Mouse (Mus musculus) layer of hippocampus, postnatal 14 days (tissue): ENCODE measurements around the gene Mtrex. TPM values are rescaled to one million over a fixed set of nuclear protein-coding genes. Genes with fewer than 3 reads are reported as not detected.

ENCODE experiments used
- DNase-seq, 2 experiments: peaks; one replicate each; pipeline ENCODE4 v3.0.0; 2021 to 2022; ENCODE audit warnings: low spot score in 2 of 2, mixed read lengths in 1 of 2
- long read RNA-seq, 2 experiments: library from polyadenylated mRNA; stranded (forward); transcript quantifications; one replicate each; pipeline ENCODE4 v2.0.0; 2021
- total RNA-seq, 2 experiments: library from RNA; stranded (reverse); gene quantifications; 2 replicates each; pipeline ENCODE4 v1.2.3; 2021

The Mtrex gene
- 10 to 100 TPM; 40.2 to 42.4 TPM for total RNA-seq
- long read RNA-seq, experiment 1, transcript Mtrex-201 (27 exons, 3,689 nt), result major isoform, 37 of 43 reads
- long read RNA-seq, experiment 1, partial matches to known transcripts, result 3 of 43 reads
- long read RNA-seq, experiment 1, other reads (novel, unspliced or antisense), result 3 of 43 reads
- long read RNA-seq, experiment 2, transcript Mtrex-201 (27 exons, 3,689 nt), result major isoform, 27 of 33 reads
- long read RNA-seq, experiment 2, partial matches to known transcripts, result 2 of 33 reads
- long read RNA-seq, experiment 2, other reads (novel, unspliced or antisense), result 4 of 33 reads

GRCm38 (mm10) chr13:112927287-112928001 lies at the start of gene Mtrex, which contains the start of gene Dhx29:
Gene Mtrex, minus strand, starts transcription at chr13:112927398.
Gene Dhx29, plus strand, starts transcription at chr13:112927454.
- peak; percentile 99 to 100 for DNase-seq

GRCm38 (mm10) chr13:112976720-112977119 lies 49.5 kb upstream of the Mtrex start:
- DNase-seq, result no peak

GRCm38 (mm10) chr13:112967267-112967666 lies 40.1 kb upstream of the Mtrex start:
- no peak for DNase-seq

- DNase-seq, result no peak
Measured at GRCm38 (mm10) chr13:112964421-112964820, 37.2 kb upstream of the Mtrex start.

- DNase-seq, result no peak
Measured at GRCm38 (mm10) chr13:112963081-112963480, 35.9 kb upstream of the Mtrex start.

- DNase-seq, result peak in 1 of 2 experiments; percentile 65
Measured at GRCm38 (mm10) chr13:112954067-112954466, 26.9 kb upstream of the Mtrex start.

GRCm38 (mm10) chr13:112945900-112946299 lies 18.7 kb upstream of the Mtrex start:
- DNase-seq, result no peak

GRCm38 (mm10) chr13:112945312-112945711 lies 18.1 kb upstream of the Mtrex start:
- peak; percentile 9 to 15 for DNase-seq

- DNase-seq, result peak; percentile 36 to 55
Measured at GRCm38 (mm10) chr13:112941879-112942330, 14.7 kb upstream of the Mtrex start.

GRCm38 (mm10) chr13:112938130-112938529 lies 10.9 kb upstream of the Mtrex start:
- peak in 1 of 2 experiments; percentile 18 for DNase-seq

GRCm38 (mm10) chr13:112928038-112928668 lies 955 bp upstream of the Mtrex start:
- DNase-seq, result peak in 1 of 2 experiments; percentile 26

- DNase-seq, result no peak
Measured at GRCm38 (mm10) chr13:112926796-112927195, 402 bp downstream of the Mtrex start.

- no peak for DNase-seq
Measured at GRCm38 (mm10) chr13:112925976-112926375, 1.2 kb downstream of the Mtrex start.

- no peak for DNase-seq
Measured at GRCm38 (mm10) chr13:112925266-112925665, 1.9 kb downstream of the Mtrex start.

GRCm38 (mm10) chr13:112920906-112921305 lies 6.3 kb downstream of the Mtrex start:
- DNase-seq, result no peak

GRCm38 (mm10) chr13:112919141-112919865 lies 7.9 kb downstream of the Mtrex start:
- DNase-seq, result no peak

GRCm38 (mm10) chr13:112910434-112910833 lies 16.8 kb downstream of the Mtrex start:
- DNase-seq, result no peak

- DNase-seq, result peak in 1 of 2 experiments; percentile 44
Measured at GRCm38 (mm10) chr13:112909663-112910062, 17.5 kb downstream of the Mtrex start.

- no peak for DNase-seq
Measured at GRCm38 (mm10) chr13:112902176-112902575, 25.0 kb downstream of the Mtrex start.

GRCm38 (mm10) chr13:112887234-112887633 lies 40.0 kb downstream of the Mtrex start:
- no peak for DNase-seq
